1 mouse cellular context compared by ENCODE assay signal in genomic region chr4:134923258-134924018, GRCm38 (mm10).
TF ChIP-seq lines count a peak whose summit lies in the region.

TSS of gene Rsrp1 (plus strand) at chr4:134923592.

TF ChIP-seq in CH12.LX, 34 proteins besides CTCF, POLR2A, EP300 and RAD21 (continued from another document):
- TF ChIP-seq SIN3A (IDR thresholded peaks at IDR 0.05; ENCODE audit: low read length) (peak; percentile 84), ZKSCAN1 (IDR thresholded peaks at IDR 0.05; ENCODE audit: borderline replicate concordance, low read depth, low read length) (no peak), USF1 (IDR thresholded peaks at IDR 0.05; ENCODE audit: low read depth, low read length) (no peak), ETS1 (conservative IDR thresholded peaks at IDR 0.05; ENCODE audit: low read depth, low read length) (no peak; the same call in 1 of the 2 replicates), CHD1 (IDR thresholded peaks at IDR 0.05; ENCODE audit: low read depth, low read length) (0 out of 2 replicates have a peak, but pooled peaks have one; percentile 1), ZMIZ1 (IDR thresholded peaks at IDR 0.05; ENCODE audit: low read depth, low read length) (peak; percentile 98), ZNF384 (IDR thresholded peaks at IDR 0.05; ENCODE audit: low read depth, low read length) (no peak), MYC (IDR thresholded peaks at IDR 0.05; ENCODE audit: low read depth, low read length) (peak; percentile 38), POLR2AphosphoS2 (IDR thresholded peaks at IDR 0.05; ENCODE audit: low read depth, low read length) (peak; percentile 97), MXI1 (IDR thresholded peaks at IDR 0.05; ENCODE audit: low read depth, low read length) (peak; percentile 42), ELF1 (IDR thresholded peaks at IDR 0.05; ENCODE audit: low read depth, low read length) (peak; percentile 80), MAX (IDR thresholded peaks at IDR 0.05; ENCODE audit: low read length) (no peak), JUN (IDR thresholded peaks at IDR 0.05; ENCODE audit: insufficient read depth, low read depth, low read length) (no peak), PAX5 (IDR thresholded peaks at IDR 0.05; ENCODE audit: low read length) (no peak), NELFE (IDR thresholded peaks at IDR 0.05; ENCODE audit: low read depth, low read length) (peak; percentile 100), MAZ (IDR thresholded peaks at IDR 0.05; ENCODE audit: low read depth, low read length) (0 out of 2 replicates have a peak, but pooled peaks have one; percentile 63), JUND (conservative IDR thresholded peaks at IDR 0.05; ENCODE audit: low read depth, low read length) (no peak), SMC3 (IDR thresholded peaks at IDR 0.05; ENCODE audit: low read depth, low read length) (no peak), HCFC1 (IDR thresholded peaks at IDR 0.05; ENCODE audit: low read depth, low read length) (peak; percentile 75), NRF1 (IDR thresholded peaks at IDR 0.05; ENCODE audit: low read depth, low read length) (peak; percentile 85), IRF4 (IDR thresholded peaks at IDR 0.05; ENCODE audit: low read depth, low read length) (0 out of 2 replicates have a peak, but pooled peaks have one; percentile 9), ZC3H11A (IDR thresholded peaks at IDR 0.05; ENCODE audit: low read depth, low read length) (no peak), MEF2A (IDR thresholded peaks at IDR 0.05; ENCODE audit: borderline replicate concordance, low read depth, low read length) (no peak)
